14 mouse cellular contexts compared by ENCODE assay signal in the genomic region with DNA sequence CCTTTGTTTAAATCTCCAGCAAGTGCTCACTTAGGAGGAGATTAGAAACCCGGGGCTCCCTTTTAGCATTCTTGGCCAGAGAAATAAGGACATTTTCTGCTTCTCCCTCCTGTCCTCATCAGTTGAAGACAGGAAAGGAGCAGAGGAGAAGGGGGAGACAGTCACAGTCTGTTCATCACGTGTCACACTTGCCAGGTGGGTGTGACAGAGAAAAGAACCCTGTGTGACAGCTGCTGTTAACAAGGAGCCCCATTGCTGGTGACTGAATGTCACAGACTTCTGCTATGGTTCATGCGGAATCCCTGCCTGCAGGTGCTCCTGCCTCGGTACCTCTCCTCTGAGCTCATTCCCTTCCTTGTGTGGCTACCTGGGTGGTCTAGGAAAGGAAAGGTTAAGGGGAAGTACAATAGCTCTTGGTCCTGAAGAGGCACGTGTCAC. TPM values are rescaled to one million over a fixed set of nuclear protein-coding genes. Genes with fewer than 3 reads are reported as not detected.
DNase-seq lines count a peak whose midpoint lies in the region; ATAC-seq and TF ChIP-seq lines count a peak whose summit lies in the region.
"Had no signal": no experiment of that assay in that cellular context is flagged by ENCODE, and none has a peak within 500 bp of the region (broad histone marks: within the 10 kb centered on the region; RNA-seq: fewer than 3 reads in every experiment).

No protein-coding gene starts in this region.

- peaks cover 4% of the 10 kb centered on the region for H3K4me1 ChIP-seq in embryonic fibroblast, embryonic 13.5 days (ENCODE audit: control insufficient read depth, insufficient read depth, low read length)
- H3K4me1 ChIP-seq in stomach, embryonic 15.5 days, result peaks cover 11% of the 10 kb centered on the region; the same call in 1 of the 2 replicates
- H3K4me1 ChIP-seq: midbrain, embryonic 13.5 days had no signal

- no peak for TF ChIP-seq POLR2A in embryonic fibroblast, embryonic 13.5 days (IDR thresholded peaks at IDR 0.05; ENCODE audit: low read depth, low read length)

- peak overlapping the region; percentile 74 for H3K27ac ChIP-seq in embryonic fibroblast, embryonic 13.5 days (ENCODE audit: insufficient read depth, low read length)
- H3K27ac ChIP-seq in stomach, embryonic 15.5 days, result peak overlapping the region; percentile 77
- H3K27ac ChIP-seq: kidney, embryonic 15.5 days; liver, embryonic 15.5 days; midbrain, embryonic 13.5 days had no signal

- 31% methylated on average over 5 of the region's 5 CpGs for WGBS in stomach, embryonic 15.5 days

- H3K27me3 ChIP-seq in stomach, embryonic 15.5 days (replicated peaks), result no peaks in the 10 kb centered on the region
- H3K27me3 ChIP-seq: kidney, embryonic 15.5 days; liver, embryonic 15.5 days; midbrain, embryonic 13.5 days had no signal

- no peaks in the 10 kb centered on the region for H3K36me3 ChIP-seq in stomach, embryonic 15.5 days
- H3K36me3 ChIP-seq: kidney, embryonic 15.5 days; liver, embryonic 15.5 days; midbrain, embryonic 13.5 days had no signal

- peak; percentile 3 for DNase-seq in adrenal gland, postnatal 14 days
- DNase-seq in adrenal gland, postnatal 4 days (ENCODE audit: low spot score in 2 of 2), result no peak
- peak; percentile 49 for DNase-seq in A20 (ENCODE audit: low read depth, low spot score)
- DNase-seq in frontal cortex, postnatal 10 days (ENCODE audit: low spot score in 2 of 2), result no peak
- DNase-seq in embryo, embryonic 11 days, result no peak
- no peak for DNase-seq in c-Kit-positive CD71-positive TER-119-positive erythroid progenitor cells, embryonic 14.5 days (ENCODE audit: low spot score)
- DNase-seq: heart, adult 18-20 months; heart, postnatal 10 days had no signal

- no peak overlapping the region for H3K4me2 ChIP-seq in stomach, embryonic 15.5 days
- H3K4me2 ChIP-seq: kidney, embryonic 15.5 days; liver, embryonic 15.5 days; midbrain, embryonic 13.5 days had no signal

- H3K9ac ChIP-seq in stomach, embryonic 15.5 days, result no peak overlapping the region
- H3K9ac ChIP-seq: kidney, embryonic 15.5 days; liver, embryonic 15.5 days; midbrain, embryonic 13.5 days had no signal

- H3K4me3 ChIP-seq in embryonic fibroblast, embryonic 13.5 days (ENCODE audit: insufficient read depth, low read length), result no peak overlapping the region
- H3K4me3 ChIP-seq in stomach, embryonic 15.5 days (replicated peaks), result no peak overlapping the region
- H3K4me3 ChIP-seq: kidney, embryonic 15.5 days; liver, embryonic 15.5 days; midbrain, embryonic 13.5 days had no signal

- TF ChIP-seq CTCF in embryonic fibroblast, embryonic 13.5 days (IDR thresholded peaks at IDR 0.05; ENCODE audit: borderline replicate concordance, insufficient read depth, low read length), result no peak

- ATAC-seq in stomach, embryonic 15.5 days (ENCODE audit: insufficient read depth, low FRiP score, low read depth), result no peak
- ATAC-seq: hindbrain, embryonic 16.5 days; midbrain, embryonic 13.5 days had no signal

- no peaks in the 10 kb centered on the region for H3K9me3 ChIP-seq in stomach, embryonic 15.5 days
- H3K9me3 ChIP-seq: kidney, embryonic 15.5 days; liver, embryonic 15.5 days; midbrain, embryonic 13.5 days had no signal

RNA-seq across cellular contexts. Expression of gene Chka, which starts 11.3 kb away (rescaled TPM):
- 52.0 and 82.2 TPM in 2 replicates for total RNA-seq in adrenal gland, postnatal 14 days (2021)
- total RNA-seq in adrenal gland, postnatal 4 days (2021), result 10 to 100 TPM; 63.5 to 70.5 TPM
- 48.4 and 65.0 TPM in 2 replicates for polyA plus RNA-seq in embryonic fibroblast, embryonic 13.5 days (2011; ENCODE audit: insufficient read length, low read depth, missing spikeins)
- 56.9 and 65.3 TPM in 2 replicates for polyA plus RNA-seq in stomach, embryonic 15.5 days (2015; fragmentation: Nextera tagmentation; extraction: Ambion mirVana)

Comparison
In these comparisons a context has a peak if more than half of its experiments do, and no peak if none do; other contexts are left out.
1. DNase-seq: peak in adrenal gland, postnatal 14 days (single experiment) and A20 (single experiment); none in adrenal gland, postnatal 4 days (0 of 2), frontal cortex, postnatal 10 days (0 of 2), embryo, embryonic 11 days (single experiment) and c-Kit-positive CD71-positive TER-119-positive erythroid progenitor cells, embryonic 14.5 days (single experiment).